Mouse (Mus musculus) monocyte, adult 59 days (primary cell): ENCODE results near the gene Zfc3h1. TPM values are rescaled to one million over a fixed set of nuclear protein-coding genes. Genes with fewer than 3 reads are reported as not detected.

ENCODE experiments used
- total RNA-seq, 2 experiments: library from RNA; stranded (reverse); gene quantifications; one replicate each; pipeline ENCODE4 v1.2.4; 2023

Zfc3h1 gene
- total RNA-seq: 10 to 100 TPM; 68.8 to 74.7 TPM

DNA sequence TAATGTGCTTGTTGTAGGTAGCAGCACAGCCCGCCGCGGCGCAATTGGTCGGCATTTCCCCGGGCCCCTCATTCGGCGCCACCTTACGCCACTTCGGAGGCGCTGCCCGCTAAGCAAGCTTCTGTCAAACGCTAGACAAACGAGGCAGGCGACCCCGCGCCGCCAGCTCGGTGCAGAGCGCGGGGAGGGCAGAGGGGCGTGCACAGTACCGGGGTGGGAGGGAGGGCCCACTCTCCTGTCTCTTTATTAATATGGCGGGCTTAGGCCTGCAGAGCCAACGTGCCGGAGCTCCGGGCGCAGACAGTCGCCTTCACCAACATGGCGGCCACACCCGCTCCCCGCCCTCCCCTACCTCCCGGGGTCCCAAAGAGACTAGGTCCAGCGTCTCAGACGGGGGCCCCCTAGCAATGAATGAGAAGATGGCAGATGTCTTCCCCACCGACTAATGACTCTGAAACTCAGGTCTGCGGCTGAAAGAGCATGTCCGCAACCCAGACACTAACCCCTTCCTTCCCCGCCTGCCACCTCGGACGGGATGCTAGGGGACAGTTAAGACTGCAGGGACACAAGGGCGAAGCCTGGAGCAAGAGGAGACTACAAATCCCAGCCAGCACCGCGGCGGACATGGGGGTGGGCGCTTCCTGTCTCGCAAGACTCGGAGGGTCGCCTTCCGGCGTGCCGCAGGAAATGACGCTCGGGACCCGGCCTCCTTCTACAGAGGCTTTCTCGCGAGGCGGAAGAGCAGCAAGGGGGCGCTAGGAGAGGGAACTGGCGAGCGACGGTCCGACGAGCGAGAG lies at the start of gene Zfc3h1, which contains the start of gene Thap2:
Gene Zfc3h1, plus strand, starts transcription at position 739 of the 797 bp plus-strand sequence.
Gene Thap2, minus strand, starts transcription at position 223 of the 797 bp plus-strand sequence.

DNA sequence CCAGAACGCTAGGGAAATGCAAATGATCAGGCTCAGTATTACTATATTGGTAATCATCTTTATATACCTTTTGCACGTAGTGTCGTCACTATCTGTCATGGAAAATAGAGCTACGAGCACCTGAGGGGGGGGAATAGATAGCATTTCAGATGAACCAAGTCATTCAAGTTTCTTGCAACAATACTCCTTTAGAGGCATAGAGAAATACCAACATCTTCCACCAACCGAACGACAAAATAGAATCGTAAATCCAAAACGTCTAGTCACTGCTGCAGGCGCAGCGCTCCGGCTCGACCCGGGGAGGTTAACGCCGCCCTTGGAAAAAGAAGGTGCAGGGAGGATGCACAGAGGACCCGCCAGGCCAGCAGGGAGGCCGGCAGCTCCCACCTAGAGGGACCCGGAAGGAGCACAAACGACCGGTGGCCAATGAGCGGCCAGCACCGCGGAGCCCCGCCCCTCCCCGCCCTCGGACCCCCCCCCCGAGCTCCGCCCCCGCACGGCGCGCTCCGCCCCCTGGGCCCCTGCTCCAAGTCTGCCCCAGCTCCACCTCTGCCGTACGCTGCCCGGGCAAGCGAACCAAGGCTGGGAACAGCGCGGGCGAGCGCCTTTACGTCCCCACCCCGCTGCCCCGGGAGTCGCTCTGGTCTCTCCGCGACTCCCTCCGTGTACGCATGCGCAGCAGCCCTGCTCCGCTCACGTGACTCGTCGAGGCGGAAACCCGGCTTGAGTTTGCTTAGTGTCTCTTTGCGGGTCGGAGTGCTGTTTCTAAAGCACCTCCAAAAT lies 22.7 kb upstream of the Zfc3h1 start, which contains the start of gene Tmem19:
Gene Tmem19, minus strand, starts transcription at position 662 of the 783 bp plus-strand sequence.

Other genes starting within 250 kb of the Zfc3h1 start
- not detected for gene Tph2, start 199.9 kb upstream of the Zfc3h1 start, total RNA-seq
- gene Tbc1d15, start 133.5 kb upstream of the Zfc3h1 start, total RNA-seq: 100 to 1,000 TPM in 1 of 2 experiments, 10 to 100 TPM in 1; 91.2 to 116 TPM
- gene Rab21, start 69.4 kb upstream of the Zfc3h1 start, total RNA-seq: 10 to 100 TPM; 45.1 to 48.6 TPM
- gene Tmem19, start 22.5 kb upstream of the Zfc3h1 start, total RNA-seq: 10 to 100 TPM; 22.5 to 22.8 TPM
- 1 to 10 TPM; 5.9 to 8.6 TPM for gene Thap2, start 516 bp upstream of the Zfc3h1 start, total RNA-seq
- not detected for gene A930009A15Rik, start 185.0 kb downstream of the Zfc3h1 start, total RNA-seq
- not detected for gene Lgr5, start 202.8 kb downstream of the Zfc3h1 start, total RNA-seq